Mouse (Mus musculus): ENCODE measurements around the gene Numb.

DNA sequence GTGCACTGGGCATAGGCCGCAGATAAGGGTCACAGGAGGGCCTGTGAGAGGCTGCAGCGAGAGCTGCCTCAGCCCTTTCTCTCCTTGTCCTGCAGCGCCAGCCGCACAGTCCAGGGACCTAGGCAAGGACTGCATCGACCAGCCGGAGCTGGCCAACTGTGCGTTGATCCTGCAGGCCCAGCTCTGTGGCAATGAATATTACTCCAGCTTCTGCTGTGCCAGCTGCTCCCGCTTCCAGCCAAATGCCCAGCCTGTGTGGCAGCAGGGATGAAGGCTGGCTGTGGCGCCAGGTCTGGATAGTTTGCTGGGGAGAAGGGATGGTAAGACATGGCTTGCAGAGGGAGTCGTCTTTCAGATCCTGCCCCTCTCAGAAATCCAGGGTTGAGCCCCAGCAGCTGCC, 130.0 kb downstream of the Numb start:
- TF ChIP-seq CTCF (IDR thresholded peaks at IDR 0.05; ENCODE audit: low read depth, low read length) (no peak), GATA1 (IDR thresholded peaks at IDR 0.05; ENCODE audit: borderline replicate concordance, low read length) (no peak), TAL1 (conservative IDR thresholded peaks at IDR 0.05; ENCODE audit: low read depth, low read length) (no peak), POLR2AphosphoS5 (IDR thresholded peaks at IDR 0.05; ENCODE audit: insufficient replicate concordance, low read depth, low read length) (no peak), GATA2 (IDR thresholded peaks at IDR 0.05; ENCODE audit: borderline replicate concordance, low read depth, low read length) (no peak)
